Mouse (Mus musculus) MEL (cell line): ENCODE results near the gene Macrod2.

ENCODE experiments used
- HCFC1 ChIP-seq: IDR thresholded peaks from 2 replicates; pipeline ENCODE4 v1.6.1; 2012; ENCODE audit warnings: low read depth, mild to moderate bottlenecking, inconsistent platforms, low read length, improper control_type of control experiment, moderate library complexity
- POLR2A ChIP-seq, 2 experiments: IDR thresholded peaks; 2 replicates each; pipeline ENCODE4 v1.6.1; 2011 to 2012; ENCODE audit warnings: low read length in 2 of 2, mild to moderate bottlenecking in 2 of 2, control low read depth in 1 of 2, improper control_type of control experiment in 1 of 2, low read depth in 1 of 2, moderate library complexity in 1 of 2; ENCODE audit not compliant: control insufficient read depth in 1 of 2, insufficient read depth in 1 of 2, poor library complexity in 1 of 2

- no peak for TF ChIP-seq POLR2A (IDR thresholded peaks at IDR 0.05; ENCODE audit: control insufficient read depth in 1 of 2, insufficient read depth in 1 of 2, low read depth in 1 of 2, low read length in 2 of 2, poor library complexity in 1 of 2)
- TF ChIP-seq HCFC1: no peak
Measured at GRCm38 (mm10) chr2:141004326-141004725, 609.2 kb downstream of the Macrod2 start.
